Mouse (Mus musculus) neutrophil, adult 5-6 weeks (primary cell): ENCODE data around the gene Selenok. TPM values are rescaled to one million over a fixed set of nuclear protein-coding genes. Genes with fewer than 3 reads are reported as not detected.

Experiments used
- ATAC-seq: fragments of 151-379, 151-347 bp; 2 replicates; pipeline ENCODE4 v1.8.0; 2017; ENCODE audit warnings: mild to moderate bottlenecking, moderate TSS enrichment; ENCODE audit not compliant: insufficient number of reproducible peaks, poor library complexity, low FRiP score, severe bottlenecking; ENCODE audit errors: extremely low read depth
- total RNA-seq: library from RNA; stranded (forward); fragments of 200-1000 nt; gene quantifications from 2 replicates; pipeline ENCODE4 v1.2.3, GENCODE M21; 2017

Selenok gene
- total RNA-seq, 1 experiment from 2014 or later = 160 TPM

DNA sequence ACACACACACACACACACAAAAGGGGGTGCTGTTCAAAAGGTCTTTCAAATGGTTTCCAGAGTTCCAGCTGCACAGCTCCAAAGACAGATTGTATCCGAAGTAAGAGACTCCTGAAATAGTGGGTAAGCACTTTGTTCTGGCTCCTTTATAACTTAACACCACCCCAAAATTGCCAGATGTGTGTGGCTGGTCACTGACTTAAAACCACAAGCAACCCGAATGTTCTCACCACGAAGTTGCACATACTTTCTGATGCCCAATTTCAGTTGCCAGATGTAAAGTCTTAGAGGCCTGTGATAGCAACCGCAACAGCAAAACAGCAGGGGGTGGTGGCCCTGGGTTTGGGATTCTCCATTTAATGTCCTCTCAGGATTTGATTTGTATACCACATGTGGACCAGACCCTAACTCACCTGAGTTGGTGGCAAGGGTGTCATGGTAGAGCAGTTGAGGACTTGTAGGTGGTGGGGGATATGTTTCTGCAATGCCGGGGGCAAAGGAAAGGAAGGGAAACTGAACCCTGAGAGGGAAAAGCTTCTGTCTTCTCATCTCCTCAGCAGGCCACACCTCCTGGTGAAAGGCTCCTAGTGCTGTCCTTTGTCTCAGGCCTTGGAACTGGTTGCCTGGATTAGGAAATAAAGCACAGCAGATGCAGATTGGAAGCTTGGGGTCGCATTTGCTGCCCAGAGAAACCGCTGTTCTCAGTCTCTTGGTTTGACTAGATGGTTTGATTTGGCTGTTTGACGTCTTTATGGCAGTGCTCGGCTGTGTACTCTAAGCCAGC, 51.9 kb downstream of the Selenok start:
- ATAC-seq = no peak

DNA sequence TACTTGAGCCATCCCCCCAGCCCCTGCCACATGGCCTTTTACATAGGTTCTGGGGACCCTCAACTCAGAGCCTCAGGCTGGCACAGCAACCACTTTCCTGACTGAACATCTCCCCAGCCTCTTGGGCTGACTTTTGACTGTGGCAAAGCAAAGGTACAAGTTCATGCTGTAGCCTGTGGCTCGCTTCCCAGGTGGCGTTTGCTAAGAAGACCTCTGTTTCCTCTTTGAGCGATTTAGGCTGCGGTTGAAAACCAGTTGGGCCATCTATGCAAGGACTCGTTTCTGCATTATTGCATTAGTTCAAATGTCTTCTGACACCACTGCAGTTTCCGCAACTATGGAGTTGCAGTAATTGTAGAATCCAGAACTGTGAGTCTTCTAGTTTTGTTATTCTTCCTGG, 54.4 kb downstream of the Selenok start:
- no peak for ATAC-seq

GRCm38 (mm10) chr14:30024387-30024786, 56.3 kb downstream of the Selenok start:
- ATAC-seq = no peak

Other genes starting within 250 kb of the Selenok start
- not detected in 2 replicates for gene Cacna2d3, start 246.4 kb upstream of the Selenok start, total RNA-seq
- 65.1 and 80.7 TPM in 2 replicates for gene Actr8, start 10.0 kb downstream of the Selenok start, total RNA-seq
- 0.61 TPM in 1 of 2 replicates, not detected in the other for gene Il17rb, start 40.6 kb downstream of the Selenok start, total RNA-seq
- 0.12 and 0.25 TPM in 2 replicates for gene Chdh, start 40.7 kb downstream of the Selenok start, total RNA-seq